Mouse (Mus musculus) small intestine, adult 2 months (tissue): Measurements from ENCODE around the gene Hist1h4j.

Experiments used
- CTCF ChIP-seq: fragments of 200-500 bp; IDR thresholded peaks from 2 replicates; pipeline ENCODE4 v1.5.1; 2012; ENCODE audit warnings: low read depth, mild to moderate bottlenecking, control low read depth, inconsistent platforms, low read length, moderate library complexity, mixed read lengths; ENCODE audit not compliant: insufficient replicate concordance, insufficient read length; ENCODE audit errors: extremely low read depth
- POLR2A ChIP-seq: fragments of 200-500 bp; IDR thresholded peaks from 2 replicates; pipeline ENCODE4 v1.6.1; 2012; ENCODE audit warnings: low read depth, mild to moderate bottlenecking, control low read depth, inconsistent platforms, low read length, moderate library complexity

DNA sequence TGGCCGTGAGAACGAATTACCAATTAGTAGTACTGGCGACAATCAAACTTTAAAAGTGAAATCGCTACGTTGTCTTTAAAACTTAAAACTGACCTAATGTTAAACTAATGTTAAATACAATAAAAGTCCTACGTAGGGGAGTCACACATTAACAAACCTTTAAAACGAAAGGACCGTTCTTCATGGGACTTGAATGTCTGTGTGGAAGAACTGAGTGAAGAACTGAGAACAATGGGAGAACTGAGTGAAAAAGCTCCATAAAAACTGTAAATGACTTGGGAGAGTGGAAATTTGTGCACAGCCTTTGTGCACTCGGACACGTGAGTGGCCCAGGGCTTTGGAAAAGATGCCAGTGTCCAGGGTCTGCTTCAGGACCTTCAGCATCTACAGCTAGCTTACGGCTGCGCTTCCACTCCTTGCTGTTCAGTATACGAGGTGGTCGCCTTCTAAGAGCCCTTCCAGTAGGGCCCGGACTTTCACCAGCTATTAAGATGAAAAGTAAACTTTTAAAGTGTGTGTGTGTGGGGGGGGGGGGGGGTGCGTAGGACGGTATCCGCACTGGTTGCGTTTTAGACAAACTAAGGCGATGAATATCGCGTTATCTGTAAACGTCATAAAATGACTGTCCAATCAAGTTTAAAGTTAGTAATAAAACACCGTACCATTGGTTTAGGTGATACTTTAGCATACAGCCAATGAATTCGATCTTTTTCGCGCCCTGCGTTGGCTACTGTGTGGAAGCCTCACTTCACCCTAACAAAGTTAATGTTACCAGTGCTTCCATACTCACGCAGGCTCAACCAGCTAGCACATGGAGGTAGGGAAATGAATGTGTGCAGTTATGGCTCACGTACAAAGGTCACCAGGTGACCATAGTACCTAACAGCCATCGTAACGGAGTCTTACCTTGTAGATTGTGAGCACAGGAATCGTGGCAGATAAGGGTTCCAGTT, 44.2 kb downstream of the Hist1h4j start:
- no peak for TF ChIP-seq CTCF
- no peak for TF ChIP-seq POLR2A
